Mouse (Mus musculus) cerebellum, adult 9-10 months (tissue): ENCODE measurements around the gene D630003M21Rik.

Source experiments
- DNase-seq: peaks from one replicate; pipeline ENCODE4 v3.0.0; 2022

The D630003M21Rik gene

GRCm38 (mm10) chr2:158233106-158233505 lies 4.1 kb upstream of the D630003M21Rik start:
- DNase-seq = no peak

GRCm38 (mm10) chr2:158232414-158232813 lies 3.4 kb upstream of the D630003M21Rik start:
- DNase-seq = no peak

- no peak for DNase-seq
These were observed 2.0 kb upstream of the D630003M21Rik start for GRCm38 (mm10) chr2:158231071-158231470.

GRCm38 (mm10) chr2:158230617-158231016 lies 1.6 kb upstream of the D630003M21Rik start:
- no peak for DNase-seq

DNA sequence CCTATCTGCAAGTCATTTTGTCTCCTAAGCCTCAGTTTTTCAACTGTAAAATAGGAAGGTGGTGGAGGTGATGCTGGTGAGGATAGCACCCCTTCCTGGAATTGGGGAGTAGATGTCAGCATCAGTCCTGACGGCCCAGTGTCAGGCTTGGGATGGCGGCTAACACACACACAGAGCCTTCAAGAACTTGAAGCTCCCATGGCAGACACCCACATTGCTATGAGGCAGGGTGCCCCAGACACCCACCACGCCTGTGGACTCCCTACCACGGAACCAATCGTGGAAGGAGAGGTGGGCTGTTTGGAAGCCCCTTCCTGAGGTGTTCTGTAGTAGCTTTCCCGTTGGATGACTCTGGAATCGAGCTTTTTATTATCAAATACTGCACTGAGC lies 476 bp upstream of the D630003M21Rik start:
- DNase-seq = no peak

- no peak for DNase-seq
These were observed 3.7 kb downstream of the D630003M21Rik start for GRCm38 (mm10) chr2:158225301-158225700.

- no peak for DNase-seq
These were observed 5.5 kb downstream of the D630003M21Rik start for GRCm38 (mm10) chr2:158223497-158223896.

- DNase-seq = no peak
These were observed 6.4 kb downstream of the D630003M21Rik start for GRCm38 (mm10) chr2:158222664-158223063.

GRCm38 (mm10) chr2:158221446-158222084 lies 7.5 kb downstream of the D630003M21Rik start:
- DNase-seq = no peak

- no peak for DNase-seq
These were observed 9.5 kb downstream of the D630003M21Rik start for GRCm38 (mm10) chr2:158219562-158219961.

GRCm38 (mm10) chr2:158216510-158216909 lies 12.5 kb downstream of the D630003M21Rik start:
- DNase-seq = peak; percentile 44

- peak; percentile 95 for DNase-seq
These were observed 13.5 kb downstream of the D630003M21Rik start for GRCm38 (mm10) chr2:158215283-158216117.

- DNase-seq = no peak
These were observed 17.1 kb downstream of the D630003M21Rik start for GRCm38 (mm10) chr2:158211764-158212471.

DNA sequence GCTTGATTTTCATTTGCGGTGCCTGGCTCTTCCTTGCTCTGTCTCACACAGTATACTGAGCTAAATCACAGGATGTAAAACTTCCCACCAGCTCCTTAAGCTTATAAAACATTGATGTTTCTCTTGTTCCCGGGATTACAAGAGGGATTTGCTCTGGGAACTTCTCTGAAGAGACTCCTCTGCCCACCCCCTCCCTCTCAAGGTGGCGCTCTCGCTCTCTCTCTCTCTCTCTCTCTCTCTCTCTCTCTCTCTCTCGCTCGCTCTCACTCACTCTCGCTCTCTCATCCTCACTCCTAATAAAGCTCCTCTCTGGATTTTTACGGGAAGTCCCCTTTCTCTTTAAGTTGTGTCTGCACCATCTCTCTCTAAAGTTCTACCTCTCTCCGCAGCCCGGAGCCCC lies 18.1 kb downstream of the D630003M21Rik start:
- DNase-seq = no peak

- no peak for DNase-seq
These were observed 18.5 kb downstream of the D630003M21Rik start for GRCm38 (mm10) chr2:158210503-158210902.

DNA sequence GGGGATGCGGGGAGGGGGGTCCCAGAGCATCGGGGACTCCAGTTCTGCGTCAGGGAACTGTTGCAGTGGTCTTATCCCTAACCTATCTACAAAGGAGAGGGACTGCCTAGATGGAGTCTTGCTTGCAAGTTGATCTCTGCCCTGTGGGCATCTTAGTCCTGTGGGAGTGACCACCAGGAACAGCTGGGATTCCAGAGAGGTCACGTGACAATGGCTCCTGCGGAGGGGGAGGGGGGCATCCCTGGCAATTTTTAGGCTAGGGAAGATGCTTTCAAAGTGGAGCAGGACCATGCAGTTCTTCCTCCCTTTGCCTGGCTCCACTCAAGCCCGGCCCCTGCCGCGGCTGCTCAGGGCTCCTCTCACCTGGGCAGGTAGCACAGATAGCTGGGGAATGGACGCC lies 19.2 kb downstream of the D630003M21Rik start:
- no peak for DNase-seq

DNA sequence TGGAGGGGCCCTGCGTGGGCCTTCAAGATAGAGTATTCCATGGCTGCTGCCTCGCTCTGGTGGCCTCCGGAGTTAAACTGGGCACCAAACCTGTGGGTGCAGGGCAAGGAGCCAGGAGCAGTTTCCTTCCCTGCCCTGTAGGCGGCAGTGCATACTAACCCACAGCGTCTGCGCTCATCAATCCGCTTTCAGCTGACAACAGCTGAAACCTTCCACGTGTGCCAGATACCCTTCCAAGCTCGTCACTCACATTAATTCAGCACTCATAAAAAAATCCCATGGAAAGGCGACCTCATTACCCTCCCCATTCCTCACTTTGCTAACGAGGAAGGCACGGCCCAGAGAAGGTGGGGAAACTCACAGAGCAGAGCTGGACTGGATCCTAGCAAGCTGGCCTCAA lies 21.2 kb downstream of the D630003M21Rik start:
- DNase-seq = peak; percentile 87

DNA sequence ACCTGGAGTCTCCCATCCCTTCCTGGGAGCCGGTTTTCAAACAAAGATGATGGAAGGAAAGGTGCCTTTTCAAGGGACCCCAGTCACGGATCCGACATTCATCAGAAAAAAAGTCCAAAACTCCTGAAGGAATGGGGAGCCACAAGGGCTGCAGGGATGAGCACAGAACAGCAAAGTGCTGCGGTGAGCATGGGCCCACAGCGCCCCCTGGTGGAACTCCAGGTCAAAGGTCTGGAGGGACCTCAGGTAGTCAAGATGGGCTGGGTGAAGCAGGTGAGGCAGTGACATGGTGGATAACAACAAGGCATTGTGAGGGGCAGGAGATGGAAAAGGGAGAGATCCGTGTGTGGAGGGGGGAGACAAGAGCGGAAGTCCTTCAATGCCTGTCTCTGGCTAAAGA lies 24.9 kb downstream of the D630003M21Rik start:
- DNase-seq = peak; percentile 78

GRCm38 (mm10) chr2:158203686-158204085 lies 25.3 kb downstream of the D630003M21Rik start:
- no peak for DNase-seq

DNA sequence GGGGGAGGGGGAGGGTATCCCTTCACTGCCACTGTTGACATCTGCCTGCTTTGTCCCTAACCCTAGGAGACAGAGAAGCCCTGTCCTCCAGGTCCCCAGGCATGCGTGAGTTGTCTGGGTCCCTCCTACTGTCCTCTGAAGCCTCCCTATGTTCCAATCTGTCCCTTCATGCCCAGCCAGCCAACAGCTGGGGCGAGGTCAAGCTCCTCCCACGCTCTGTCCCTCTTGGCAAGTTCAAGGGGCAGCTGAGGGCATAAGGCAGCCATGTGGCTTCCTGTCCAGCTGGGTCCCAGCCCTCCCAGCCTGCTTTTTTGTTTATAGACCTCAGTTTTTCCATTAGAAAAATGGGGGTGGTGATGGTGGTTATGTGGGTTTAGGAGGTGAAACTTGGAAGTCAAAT lies 29.7 kb downstream of the D630003M21Rik start:
- no peak for DNase-seq

DNA sequence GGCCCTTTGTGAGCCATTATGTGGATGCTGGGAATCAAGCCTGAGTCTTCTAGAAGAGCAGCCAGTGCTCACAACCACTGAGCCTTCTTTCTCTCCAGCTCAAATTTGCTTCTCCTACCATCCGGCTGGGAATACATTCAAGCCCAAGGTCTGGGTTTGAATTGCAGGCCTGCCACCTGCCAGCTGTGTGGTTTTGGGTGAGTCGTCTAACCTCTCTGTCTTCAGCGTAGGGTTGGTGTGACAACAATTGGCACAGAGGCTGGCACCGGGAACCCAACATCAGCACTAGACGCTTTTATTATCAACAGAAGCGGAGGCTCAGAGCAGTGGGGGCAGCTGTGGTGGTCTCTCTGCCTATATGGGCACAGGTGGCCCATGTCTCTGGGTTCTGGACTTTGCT lies 30.2 kb downstream of the D630003M21Rik start:
- no peak for DNase-seq

DNA sequence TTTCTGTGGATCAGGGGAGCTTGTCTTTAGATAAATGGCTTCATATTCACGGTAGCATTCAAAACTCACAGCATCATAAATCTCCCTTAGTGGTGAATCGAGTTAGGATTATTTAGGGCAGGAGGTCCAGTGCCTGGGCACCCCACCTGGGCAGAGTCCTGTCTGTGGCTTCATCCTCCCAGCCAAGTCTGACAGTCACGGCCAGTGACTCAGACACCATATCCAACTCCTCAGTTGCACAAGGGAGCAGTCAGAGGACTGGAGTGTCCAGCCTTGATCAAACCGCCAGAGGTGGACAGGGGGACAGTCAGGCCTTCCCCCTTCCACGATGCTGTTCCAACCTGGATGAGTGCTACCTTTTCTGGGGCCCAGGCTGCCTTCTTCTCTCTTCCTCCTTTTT lies 31.1 kb downstream of the D630003M21Rik start:
- no peak for DNase-seq

DNA sequence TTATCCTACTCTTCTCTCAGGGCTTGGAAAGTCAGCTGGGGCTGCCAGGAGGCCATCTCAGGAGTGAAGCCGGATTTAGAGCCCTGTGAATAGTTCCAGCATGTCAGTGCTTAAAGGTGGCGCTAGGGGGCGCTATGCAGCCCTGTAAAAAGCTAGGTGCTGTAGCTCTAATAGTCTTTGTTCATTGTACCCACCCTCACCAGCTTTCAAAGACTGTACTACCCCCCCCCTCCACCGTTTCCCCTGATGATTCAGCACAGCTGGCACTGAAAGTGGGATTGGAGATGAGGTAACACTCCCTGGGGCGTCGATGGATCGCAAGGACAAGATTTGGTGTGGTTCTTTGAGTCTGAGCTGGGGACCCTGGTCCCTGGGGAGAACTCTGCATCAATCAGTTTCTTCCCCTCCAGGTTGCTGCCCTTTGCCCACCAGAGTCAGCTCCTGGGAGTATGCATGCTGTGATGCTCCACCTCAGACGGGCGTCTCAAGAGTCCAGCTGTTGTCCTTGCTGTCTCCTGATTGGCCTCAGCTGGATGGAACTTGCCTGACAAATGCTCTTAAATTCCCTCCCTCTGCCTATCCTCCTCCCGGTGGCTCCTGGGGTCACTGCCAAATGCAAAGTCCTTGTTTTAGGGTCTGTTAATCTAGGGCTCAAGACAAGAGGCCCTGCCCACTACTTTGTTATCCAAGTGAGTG lies 33.9 kb downstream of the D630003M21Rik start:
- no peak for DNase-seq
